Mouse (Mus musculus): ENCODE measurements around the gene Hyal1.

Hyal1 gene

DNA sequence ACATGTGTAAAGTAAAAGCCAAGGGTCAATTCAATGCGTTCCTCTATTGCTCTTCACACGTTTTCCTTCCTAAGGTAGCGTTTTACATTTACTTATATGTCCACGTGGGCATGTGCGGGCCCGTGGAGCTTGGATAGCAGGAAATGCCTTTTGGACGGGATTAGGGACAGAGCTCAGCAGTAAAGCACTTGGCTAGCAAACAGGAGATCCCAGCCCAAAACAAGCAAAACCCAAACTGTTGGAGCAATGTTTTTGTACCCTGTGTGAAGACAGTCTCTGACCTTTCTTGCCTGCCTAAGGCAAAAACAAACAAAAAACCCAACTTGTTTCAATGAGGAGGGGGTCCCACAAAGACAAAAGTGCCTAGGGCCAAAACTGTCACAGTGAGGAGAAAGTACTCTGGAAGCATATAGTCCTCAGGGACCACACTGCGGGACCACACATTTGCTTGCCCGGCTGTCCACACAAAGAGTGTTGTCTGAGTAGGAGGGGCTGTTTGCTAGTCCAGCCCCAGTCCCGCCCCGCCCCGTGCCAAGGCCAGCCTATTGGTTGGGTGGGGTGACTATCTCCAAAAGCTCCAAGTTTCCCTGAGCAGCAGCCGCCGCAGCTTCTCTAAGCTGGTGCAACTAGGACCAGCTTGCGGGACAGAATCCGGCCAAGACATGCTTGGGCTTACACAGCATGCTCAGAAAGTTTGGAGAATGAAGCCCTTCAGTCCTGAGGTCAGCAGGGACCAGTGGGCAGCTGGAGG, at the start of gene Hyal1:
Gene Hyal1 (plus strand): TSS at position 571 of the 751 bp plus-strand sequence.
- peak; percentile 68 for DNase-seq

DNA sequence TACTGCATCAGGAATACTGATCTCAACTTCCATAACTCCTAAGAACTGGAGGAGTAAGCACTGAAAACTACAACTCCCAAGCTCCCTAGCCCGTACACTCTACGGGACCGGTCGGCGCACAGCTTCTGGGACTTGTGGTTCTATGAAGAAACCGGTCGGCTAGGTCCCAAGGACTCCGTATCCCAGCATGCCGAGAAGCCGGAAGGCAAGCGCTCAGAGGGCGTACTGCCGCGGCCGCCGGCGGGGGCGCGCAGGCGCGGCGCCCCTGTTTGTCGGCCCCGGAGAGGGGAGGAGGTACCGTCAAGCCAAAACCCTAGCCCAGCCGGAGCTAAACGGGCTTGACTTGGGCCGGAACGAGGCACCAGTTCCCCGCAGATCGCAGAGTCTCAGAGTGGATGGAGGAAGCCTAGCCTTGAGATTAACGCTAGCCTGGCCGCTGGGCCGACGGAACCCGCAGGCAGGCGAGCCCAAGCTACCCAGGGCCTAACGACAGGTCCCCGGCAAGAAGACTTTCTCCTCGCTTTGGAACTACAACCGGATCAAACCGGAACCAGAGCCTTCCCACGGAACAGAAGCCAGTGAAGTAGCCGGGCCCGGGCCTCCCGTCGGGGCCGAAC, 42.8 kb upstream of the Hyal1 start, which contains the start of gene Tmem115:
Gene Tmem115 (plus strand): TSS at position 155 of the 617 bp plus-strand sequence.
- DNase-seq: peak; percentile 83

- no peak for DNase-seq
Measured at GRCm38 (mm10) chr9:107534408-107535202, 42.1 kb upstream of the Hyal1 start.

GRCm38 (mm10) chr9:107538231-107538630, 38.5 kb upstream of the Hyal1 start:
- no peak for DNase-seq

- DNase-seq: no peak
Measured at GRCm38 (mm10) chr9:107538711-107539110, 38.0 kb upstream of the Hyal1 start.

GRCm38 (mm10) chr9:107539940-107540339, 36.8 kb upstream of the Hyal1 start:
- DNase-seq: no peak

- no peak for DNase-seq
Measured at GRCm38 (mm10) chr9:107540420-107540819, 36.3 kb upstream of the Hyal1 start.

GRCm38 (mm10) chr9:107541005-107541404, 35.7 kb upstream of the Hyal1 start:
- DNase-seq: no peak

GRCm38 (mm10) chr9:107541474-107542351, 35.0 kb upstream of the Hyal1 start, which contains the start of the genes Cyb561d2 and Nprl2:
TSS of gene Cyb561d2 (minus strand) at chr9:107542193.
TSS of gene Nprl2 (plus strand) at chr9:107542226.
- DNase-seq: peak; percentile 90

GRCm38 (mm10) chr9:107542352-107542686, 34.4 kb upstream of the Hyal1 start:
- no peak for DNase-seq

GRCm38 (mm10) chr9:107542721-107543120, 34.0 kb upstream of the Hyal1 start:
- no peak for DNase-seq

DNA sequence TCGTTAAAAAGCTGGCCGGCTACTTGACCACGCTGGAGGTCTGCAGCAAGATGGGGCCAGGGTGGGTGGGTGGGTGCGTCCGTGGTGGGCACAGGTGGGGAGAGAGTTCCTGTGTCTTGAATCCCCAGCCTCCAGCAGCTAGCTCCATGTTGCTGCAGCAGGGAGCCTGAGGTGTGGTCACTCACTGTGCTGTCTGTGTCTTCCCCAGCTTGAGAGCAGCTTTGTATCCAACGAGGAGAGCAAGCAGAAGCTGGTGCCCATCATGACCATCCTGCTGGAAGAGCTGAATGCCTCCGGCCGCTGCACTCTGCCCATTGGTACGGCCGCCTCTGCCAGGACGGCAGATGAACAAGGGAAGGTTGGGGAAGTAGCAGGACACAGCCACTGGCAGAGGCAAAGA, 33.4 kb upstream of the Hyal1 start:
- no peak for DNase-seq

DNA sequence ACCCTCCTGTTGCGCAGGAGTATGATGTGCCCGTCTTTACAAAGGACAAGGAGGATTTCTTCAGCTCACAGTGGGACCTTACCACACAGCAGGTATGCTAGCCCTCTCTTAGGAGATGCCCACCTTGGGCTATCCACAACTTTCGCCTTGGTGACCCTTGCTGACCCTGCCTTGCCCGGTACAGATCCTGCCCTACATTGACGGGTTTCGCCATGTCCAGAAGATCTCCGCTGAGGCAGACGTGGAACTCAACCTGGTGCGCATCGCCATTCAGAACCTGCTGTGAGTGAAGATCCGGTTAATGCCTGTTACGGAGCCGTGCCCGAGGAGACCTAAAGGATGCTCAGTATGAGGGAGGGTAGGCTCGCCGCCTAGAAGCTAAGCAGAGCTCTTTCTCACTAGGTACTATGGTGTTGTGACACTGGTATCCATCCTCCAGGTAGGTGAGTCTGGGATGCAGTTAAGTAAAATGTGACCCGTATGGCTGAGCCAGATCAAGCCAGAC, 32.5 kb upstream of the Hyal1 start:
- no peak for DNase-seq

DNA sequence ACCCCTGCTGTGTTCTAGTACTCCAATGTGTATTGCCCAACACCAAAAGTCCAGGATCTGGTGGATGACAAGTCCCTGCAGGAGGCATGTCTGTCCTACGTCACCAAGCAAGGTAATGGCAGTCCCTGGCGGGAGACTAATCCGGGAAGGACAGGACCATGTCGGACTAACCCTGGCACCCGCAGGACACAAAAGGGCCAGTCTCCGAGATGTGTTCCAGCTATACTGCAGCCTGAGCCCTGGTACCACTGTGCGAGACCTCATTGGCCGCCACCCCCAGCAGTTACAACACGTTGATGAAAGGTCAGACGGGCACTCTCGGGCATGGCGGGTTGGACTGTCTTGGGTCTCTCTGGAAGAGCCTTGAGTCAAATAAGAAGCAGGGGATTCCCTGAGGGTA, 32.0 kb upstream of the Hyal1 start:
- DNase-seq: no peak

DNA sequence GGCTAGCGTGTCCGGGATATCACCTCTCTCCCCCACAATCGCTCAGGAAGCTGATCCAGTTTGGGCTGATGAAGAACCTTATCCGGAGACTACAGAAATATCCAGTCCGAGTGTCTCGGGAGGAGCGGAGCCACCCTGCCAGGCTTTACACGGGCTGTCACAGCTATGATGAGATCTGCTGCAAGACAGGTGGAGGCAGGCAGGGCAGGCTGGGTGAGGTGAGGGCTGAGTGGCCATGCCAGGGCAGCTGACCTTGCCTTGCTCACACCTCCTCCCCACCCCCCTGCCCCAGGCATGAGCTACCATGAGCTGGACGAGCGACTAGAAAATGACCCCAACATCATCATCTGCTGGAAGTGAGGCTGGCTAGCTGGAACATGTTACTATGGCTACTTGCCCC, 31.5 kb upstream of the Hyal1 start:
- no peak for DNase-seq

- peak; percentile 82 for DNase-seq
Measured at GRCm38 (mm10) chr9:107545602-107546001, 31.1 kb upstream of the Hyal1 start.

GRCm38 (mm10) chr9:107547026-107547425, 29.7 kb upstream of the Hyal1 start, which contains the start of gene Zmynd10:
TSS of gene Zmynd10 (plus strand) at chr9:107547298.
- DNase-seq: peak; percentile 87

GRCm38 (mm10) chr9:107547957-107548356, 28.8 kb upstream of the Hyal1 start:
- DNase-seq: no peak

DNA sequence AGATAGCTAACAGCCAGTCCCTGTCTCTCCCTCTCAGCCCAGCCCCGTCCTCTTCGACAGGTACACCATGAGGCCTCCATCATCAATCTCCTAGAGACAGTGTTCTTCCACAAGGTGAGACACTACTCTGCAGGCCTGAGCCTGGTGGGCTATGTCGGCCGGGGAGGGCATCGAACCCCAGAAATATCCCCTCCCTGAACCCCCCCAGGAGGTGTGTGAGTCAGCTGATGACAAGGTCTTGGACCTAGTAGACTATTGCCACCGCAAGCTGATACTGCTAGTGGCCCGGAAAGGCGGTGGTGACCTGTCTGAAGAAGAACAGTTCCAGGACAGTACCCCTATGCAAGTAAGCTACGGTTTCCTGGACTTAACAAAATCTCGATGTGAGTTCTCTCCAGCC, 27.9 kb upstream of the Hyal1 start:
- DNase-seq: no peak

- no peak for DNase-seq
Measured at GRCm38 (mm10) chr9:107549297-107550074, 27.2 kb upstream of the Hyal1 start.

GRCm38 (mm10) chr9:107550491-107551116, 26.1 kb upstream of the Hyal1 start:
- DNase-seq: no peak
